Mouse (Mus musculus) brain, embryonic 14.5 days (tissue): ENCODE results near the gene Slc35f6. TPM values are rescaled to one million over a fixed set of nuclear protein-coding genes. Genes with fewer than 3 reads are reported as not detected.
A peak's percentile ranks its signal among the peaks of the same experiment; 100 is the strongest.

Source experiments
- DNase-seq: peaks from one replicate; pipeline ENCODE4 v3.0.0-alpha.2; 2011; ENCODE audit warnings: low read depth
- CTCF ChIP-seq: fragments of 200-500 bp; IDR thresholded peaks from 2 replicates; pipeline ENCODE4 v1.5.1; 2012; ENCODE audit warnings: inconsistent platforms, mild to moderate bottlenecking, moderate library complexity, borderline replicate concordance; ENCODE audit not compliant: insufficient read depth, insufficient read length; ENCODE audit errors: extremely low read depth
- POLR2A ChIP-seq: fragments of 200-500 bp; IDR thresholded peaks from 2 replicates; pipeline ENCODE4 v1.6.1; 2012; ENCODE audit warnings: mild to moderate bottlenecking, inconsistent platforms, borderline replicate concordance; ENCODE audit not compliant: poor library complexity, insufficient read depth, insufficient read length, severe bottlenecking; ENCODE audit errors: extremely low read depth
- polyA plus RNA-seq: library from polyadenylated mRNA; depleted of rRNA; stranded (reverse); fragments of >200 nt; gene quantifications from 2 replicates; pipeline ENCODE4 v1.2.3, GENCODE M21; 2012

The Slc35f6 gene
- polyA plus RNA-seq, 1 experiment = 44.4 TPM

DNA sequence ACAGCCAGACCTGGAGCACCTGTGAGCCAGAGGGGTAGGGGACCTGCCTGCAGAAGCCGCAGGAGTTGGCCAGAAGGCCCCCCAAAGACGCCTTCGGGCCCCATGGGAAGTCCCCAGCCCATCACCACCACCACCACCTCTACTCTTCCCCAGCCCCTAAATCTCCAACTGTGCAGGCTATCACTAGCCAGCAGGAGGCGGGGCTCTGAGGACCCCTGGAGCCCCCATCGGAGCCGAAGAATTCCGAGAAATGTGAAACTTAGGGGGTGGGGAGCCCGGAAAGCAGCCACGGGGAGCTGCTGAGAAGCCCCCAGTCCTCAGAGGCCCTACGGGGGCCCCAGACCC is 24.9 kb upstream of the Slc35f6 start:
- TF ChIP-seq CTCF (no peak), POLR2A (no peak)
- DNase-seq = no peak

- DNase-seq = no peak
- TF ChIP-seq POLR2A (no peak), CTCF (no peak)
Measured at GRCm38 (mm10) chr5:30623380-30623779, 24.4 kb upstream of the Slc35f6 start.

DNA sequence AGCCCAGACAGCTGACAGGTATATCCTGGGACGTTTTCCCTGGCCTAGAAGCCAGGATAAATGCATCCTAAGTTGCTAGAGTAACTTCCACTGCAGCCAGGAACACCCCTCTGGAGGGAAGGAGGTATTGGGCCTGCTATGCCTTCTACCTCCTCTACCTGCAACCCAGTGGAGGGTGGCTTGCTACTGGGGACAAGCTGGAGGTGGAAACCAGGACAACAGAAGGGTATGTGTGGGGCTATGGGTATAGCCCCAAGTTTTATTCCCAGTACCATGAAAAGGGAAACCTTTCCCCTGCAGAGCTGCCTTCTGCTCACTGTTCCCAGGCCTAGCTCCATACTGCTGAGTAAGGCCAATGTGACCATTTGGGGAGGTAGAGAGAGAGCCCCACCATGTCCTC is 23.4 kb upstream of the Slc35f6 start:
- TF ChIP-seq CTCF = no peak
- no peak for TF ChIP-seq POLR2A
- no peak for DNase-seq

- DNase-seq = no peak
- no peak for TF ChIP-seq POLR2A
- no peak for TF ChIP-seq CTCF
Measured at GRCm38 (mm10) chr5:30624908-30625307, 22.8 kb upstream of the Slc35f6 start.

- TF ChIP-seq CTCF (no peak), POLR2A (no peak)
- no peak for DNase-seq
Measured at GRCm38 (mm10) chr5:30625379-30625778, 22.4 kb upstream of the Slc35f6 start.

DNA sequence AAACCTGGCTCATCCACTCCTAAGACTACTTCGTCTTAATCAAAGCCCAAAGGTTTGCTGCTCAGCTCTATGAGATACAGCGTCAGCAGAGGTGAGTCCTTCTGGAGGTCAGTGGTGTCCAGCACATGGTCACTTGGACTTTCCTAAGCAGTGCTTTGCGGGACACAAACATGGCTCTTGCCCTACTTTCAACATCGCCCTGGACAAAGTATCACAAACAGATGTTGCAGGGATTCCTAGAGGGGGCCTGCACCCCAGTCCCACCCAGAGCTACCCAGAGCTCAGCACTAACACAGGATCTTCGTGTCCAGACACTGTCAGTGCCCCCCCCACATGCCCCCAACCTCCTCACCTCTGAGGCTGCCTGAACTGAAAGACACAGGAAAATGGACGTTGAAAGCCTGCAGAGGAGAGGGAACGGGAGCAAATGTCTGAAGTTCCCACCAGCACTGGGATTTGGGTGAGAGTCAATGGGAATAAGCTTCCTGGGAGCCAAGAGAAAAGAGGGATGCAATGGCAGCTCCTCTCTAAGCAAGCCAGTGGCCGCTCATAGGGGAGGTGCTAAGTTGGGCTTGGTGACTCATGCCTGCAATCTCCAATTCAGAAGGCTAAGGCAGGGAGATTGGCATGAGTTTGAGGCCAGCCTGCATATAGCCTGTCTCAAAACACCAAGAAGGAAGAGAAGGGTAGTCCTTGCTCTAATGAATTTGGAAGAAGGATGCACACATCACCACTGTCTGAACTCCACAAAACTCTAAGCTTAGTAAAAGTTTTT is 21.2 kb upstream of the Slc35f6 start:
- no peak for TF ChIP-seq POLR2A
- no peak for TF ChIP-seq CTCF
- DNase-seq = no peak

- TF ChIP-seq CTCF (no peak), POLR2A (no peak)
- DNase-seq = no peak
Measured at GRCm38 (mm10) chr5:30628511-30628910, 19.2 kb upstream of the Slc35f6 start.

- TF ChIP-seq CTCF = no peak
- TF ChIP-seq POLR2A = no peak
- no peak for DNase-seq
Measured at GRCm38 (mm10) chr5:30630401-30630800, 17.3 kb upstream of the Slc35f6 start.

GRCm38 (mm10) chr5:30632134-30632533 is 15.6 kb upstream of the Slc35f6 start:
- DNase-seq = no peak
- TF ChIP-seq CTCF = no peak
- TF ChIP-seq POLR2A = no peak

GRCm38 (mm10) chr5:30636994-30637393 is 10.7 kb upstream of the Slc35f6 start:
- TF ChIP-seq CTCF (no peak), POLR2A (no peak)
- DNase-seq = no peak

DNA sequence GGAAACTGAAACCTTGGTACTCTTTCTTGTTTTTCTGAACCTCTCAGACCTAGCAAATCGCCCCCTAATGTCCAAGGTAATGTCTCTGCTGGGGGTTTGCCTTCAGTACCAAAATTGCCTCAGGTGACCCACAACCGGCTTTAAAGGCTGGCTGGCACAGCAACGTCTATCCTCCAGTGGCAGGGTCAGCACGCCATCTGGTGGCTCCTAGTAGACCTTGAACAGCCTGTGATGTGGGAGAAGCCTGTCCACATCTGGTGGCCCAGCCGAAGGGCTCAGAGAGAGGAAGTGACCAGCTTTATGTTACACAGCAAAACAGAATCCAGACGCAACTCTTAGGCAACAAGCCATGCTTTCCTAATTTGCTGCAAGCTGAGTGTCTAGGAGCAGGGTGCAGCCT is 9.7 kb upstream of the Slc35f6 start:
- DNase-seq = peak; percentile 77
- TF ChIP-seq POLR2A = no peak
- peak; percentile 79 for TF ChIP-seq CTCF

DNA sequence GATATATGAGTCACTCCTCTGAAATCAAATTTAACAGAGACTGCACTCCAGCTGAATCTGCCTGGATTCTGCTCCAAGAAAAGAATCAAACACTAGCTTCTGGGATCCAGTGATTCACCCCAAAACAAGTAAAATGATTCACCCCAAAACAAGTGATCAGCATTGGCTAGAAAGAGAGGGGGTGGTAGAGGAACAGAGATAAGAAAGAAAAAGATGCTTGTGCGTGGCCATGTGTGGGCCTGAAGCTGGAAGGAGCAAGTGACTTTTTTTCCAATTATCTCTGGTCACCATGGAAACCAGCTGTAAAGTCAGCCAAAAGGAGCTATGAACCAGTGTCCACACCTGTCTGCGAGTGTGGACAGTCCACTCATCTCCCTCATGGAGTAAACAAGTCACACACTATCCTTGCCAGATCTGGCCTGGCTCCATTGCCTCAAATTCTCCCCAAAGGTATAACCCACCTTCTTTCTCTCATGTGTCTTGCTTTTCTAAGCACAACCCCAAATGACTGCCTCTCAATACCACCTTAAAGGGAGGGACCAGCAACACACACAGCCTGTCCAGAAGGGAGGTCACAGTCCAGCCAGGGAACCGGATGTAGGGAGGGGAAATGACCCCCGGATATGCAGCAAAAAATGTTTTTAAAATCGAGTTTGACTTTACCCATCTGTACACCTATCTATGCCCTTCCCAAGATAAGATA is 4.1 kb upstream of the Slc35f6 start:
- no peak for DNase-seq

More for the DNA sequence above, 4.1 kb upstream of the Slc35f6 start:
- TF ChIP-seq CTCF (no peak), POLR2A (no peak)
